Mouse (Mus musculus) heart, postnatal 0 days (tissue): ENCODE data around the gene Plek. TPM values are rescaled to one million over a fixed set of nuclear protein-coding genes. Genes with fewer than 3 reads are reported as not detected.
"Not testable (repeated sequence)": the region's sequence is repeated elsewhere in the genome, so short reads cannot be mapped to it uniquely, and the experiment has no call there.

Experiments
- ATAC-seq: fragments of 200-750 bp; cut with Nextera tagmentation; 2 replicates; pipeline ENCODE4 v1.8.0; 2017; ENCODE audit warnings: low read depth, moderate number of reproducible peaks, moderate library complexity; ENCODE audit not compliant: insufficient read depth
- DNase-seq: peaks from one replicate; pipeline ENCODE4 v3.0.0-alpha.2; 2016; ENCODE audit warnings: low spot score
- H3K27ac ChIP-seq: fragments of 300-500 bp; sonication (generic); 2 replicates; pipeline ENCODE4 v1.5.1; 2014; ENCODE audit warnings: low read depth, mild to moderate bottlenecking
- H3K27me3 ChIP-seq: fragments of 300-500 bp; sonication (generic); 2 replicates; pipeline ENCODE4 v1.6.1; 2014; ENCODE audit warnings: low read length, mixed read lengths; ENCODE audit not compliant: control insufficient read depth, insufficient read depth
- H3K36me3 ChIP-seq: fragments of 300-500 bp; sonication (generic); replicated peaks from 2 replicates; pipeline ENCODE4 v1.6.1; 2014; ENCODE audit warnings: low read length, mixed read lengths; ENCODE audit not compliant: control insufficient read depth, insufficient read depth
- H3K4me1 ChIP-seq: fragments of 300-500 bp; sonication (generic); 2 replicates; pipeline ENCODE4 v1.6.1; 2014; ENCODE audit warnings: antibody characterized with exemption; ENCODE audit not compliant: control insufficient read depth, insufficient read depth
- H3K4me2 ChIP-seq: fragments of 300-500 bp; sonication (generic); 2 replicates; pipeline ENCODE4 v1.6.1; 2014; ENCODE audit warnings: low read depth, mild to moderate bottlenecking, low read length, moderate library complexity
- H3K4me3 ChIP-seq: fragments of 300-500 bp; sonication (generic); 2 replicates; pipeline ENCODE4 v1.5.1; 2014; ENCODE audit warnings: low read depth, low read length
- H3K9ac ChIP-seq: fragments of 300-500 bp; sonication (generic); replicated peaks from 2 replicates; pipeline ENCODE4 v1.6.1; 2014; ENCODE audit warnings: low read depth, low read length, mixed read lengths
- H3K9me3 ChIP-seq: fragments of 300-500 bp; sonication (generic); replicated peaks from 2 replicates; pipeline ENCODE4 v1.6.1; 2016; ENCODE audit warnings: low read length; ENCODE audit not compliant: control insufficient read depth
- CTCF ChIP-seq: IDR thresholded peaks from 2 replicates; pipeline ENCODE4 v1.5.1; 2016; ENCODE audit warnings: antibody characterized with exemption, control low read depth, low read depth
- EP300 ChIP-seq: IDR thresholded peaks from 2 replicates; pipeline ENCODE4 v1.6.1; 2016; ENCODE audit warnings: antibody characterized with exemption, low read depth
- WGBS: fragments of 180-500 bp; shearing (Covaris S2); extraction: QIAGEN DNeasy Blood & Tissue Kit; methylation state at CpG from one replicate; pipeline ENCODE4 v1.1.7; 2014; 5-methylcytosine and 5-hydroxymethylcytosine counted together
- polyA plus RNA-seq: library from polyadenylated mRNA; unstranded; fragments of >200 nt; fragmentation: Nextera tagmentation; extraction: Ambion mirVana; gene quantifications from 2 replicates; pipeline ENCODE4 v1.2.1, GENCODE M21; 2015
- total RNA-seq: library from RNA; depleted of rRNA; stranded (reverse); fragments of >200 nt; gene quantifications from 2 replicates; pipeline ENCODE4 v1.2.3, GENCODE M21; 2014; ENCODE audit warnings: low replicate concordance

The Plek gene
- total and polyA plus RNA-seq, 2 experiments from 2014 or later = 1.3 to 2.6 TPM

- Histone ChIP-seq H3K4me2 (no peak overlapping the region), H3K4me1 (no peaks in the 10 kb centered on the region), H3K27me3 (no peaks in the 10 kb centered on the region), H3K9ac (no peak overlapping the region), H3K36me3 (no peaks in the 10 kb centered on the region), H3K9me3 (no peaks in the 10 kb centered on the region), H3K27ac (no peak overlapping the region), H3K4me3 (no peak overlapping the region)
- ATAC-seq = no peak
- TF ChIP-seq CTCF (no peak), EP300 (no peak)
- WGBS = 65% methylated on average over 6 of the region's 6 CpGs
- no peak for DNase-seq
Observed at GRCm38 (mm10) chr11:17023206-17023605, 29.0 kb downstream of the Plek start.

GRCm38 (mm10) chr11:17019328-17019727 lies 32.9 kb downstream of the Plek start:
- ATAC-seq = no peak
- 88% methylated on average over 7 of the region's 7 CpGs for WGBS
- no peaks in the 10 kb centered on the region for H3K36me3 ChIP-seq

GRCm38 (mm10) chr11:17012948-17013347 lies 39.2 kb downstream of the Plek start:
- Histone ChIP-seq H3K36me3 (no peaks in the 10 kb centered on the region), H3K4me1 (no peaks in the 10 kb centered on the region), H3K9ac (no peak overlapping the region), H3K27ac (no peak overlapping the region), H3K4me2 (no peak overlapping the region), H3K27me3 (no peaks in the 10 kb centered on the region), H3K9me3 (no peaks in the 10 kb centered on the region), H3K4me3 (no peak overlapping the region)
- DNase-seq (no peak), ATAC-seq (no peak)
- no peak for TF ChIP-seq EP300
- TF ChIP-seq CTCF = no peak

More at GRCm38 (mm10) chr11:17019328-17019727, 32.9 kb downstream of the Plek start:
- no peaks in the 10 kb centered on the region for H3K9me3 ChIP-seq
- no peak overlapping the region for H3K9ac ChIP-seq
- TF ChIP-seq EP300 = no peak
- no peak overlapping the region for H3K27ac ChIP-seq
- H3K4me2 ChIP-seq = no peak overlapping the region
- H3K4me3 ChIP-seq = no peak overlapping the region
- H3K27me3 ChIP-seq = no peaks in the 10 kb centered on the region
- no peaks in the 10 kb centered on the region for H3K4me1 ChIP-seq
- DNase-seq = no peak

GRCm38 (mm10) chr11:17008498-17008941 lies 43.7 kb downstream of the Plek start:
- Histone ChIP-seq H3K27ac (no peak overlapping the region), H3K4me2 (no peak overlapping the region), H3K4me1 (no peaks in the 10 kb centered on the region), H3K9me3 (no peaks in the 10 kb centered on the region), H3K27me3 (no peaks in the 10 kb centered on the region), H3K9ac (no peak overlapping the region), H3K36me3 (no peaks in the 10 kb centered on the region), H3K4me3 (no peak overlapping the region)
- ATAC-seq = no peak
- WGBS = 47% methylated on average over 7 of the region's 7 CpGs
- TF ChIP-seq EP300 (no peak), CTCF (no peak)
- no peak for DNase-seq

- H3K27me3 ChIP-seq = no peaks in the 10 kb centered on the region
- no peak overlapping the region for H3K9ac ChIP-seq
- H3K9me3 ChIP-seq = no peaks in the 10 kb centered on the region
- ATAC-seq (no peak), DNase-seq (no peak)
- no peaks in the 10 kb centered on the region for H3K36me3 ChIP-seq
- H3K4me1 ChIP-seq = no peaks in the 10 kb centered on the region
- H3K4me3 ChIP-seq = no peak overlapping the region
- no peak overlapping the region for H3K4me2 ChIP-seq
- H3K27ac ChIP-seq = no peak overlapping the region
- WGBS = 77% methylated on average over 5 of the region's 5 CpGs
- no peak for TF ChIP-seq EP300
- TF ChIP-seq CTCF = no peak
Observed at GRCm38 (mm10) chr11:17007517-17008173, 44.5 kb downstream of the Plek start.

GRCm38 (mm10) chr11:17006526-17006925 lies 45.7 kb downstream of the Plek start:
- not testable (repeated sequence) for H3K27ac ChIP-seq, H3K4me3 ChIP-seq, H3K27me3 ChIP-seq, H3K4me2 ChIP-seq, H3K9me3 ChIP-seq, H3K4me1 ChIP-seq, H3K9ac ChIP-seq, DNase-seq, H3K36me3 ChIP-seq, ATAC-seq
- 81% methylated on average over 2 of the region's 3 CpGs for WGBS
